1 mouse cellular context compared by ENCODE assay signal in genomic region chr15:98699190-98700105, GRCm38 (mm10).
TF ChIP-seq lines count a peak whose summit lies in the region.

No protein-coding gene starts in this region.

TF ChIP-seq in myocyte, 11 proteins besides CTCF, POLR2A, EP300 and RAD21 (continued from another document):
- peak in 2 of 3 experiments; percentile 2 to 35 for TF ChIP-seq MYOD1 (IDR thresholded peaks at IDR 0.05; ENCODE audit: control insufficient read depth in 1 of 3, insufficient read length in 2 of 3, low read depth in 2 of 3)
TF ChIP-seq in myocyte: peak in this region for 2.
